Mouse (Mus musculus): Measurements from ENCODE around the gene Lrpap1. TPM values are rescaled to one million over a fixed set of nuclear protein-coding genes. Genes with fewer than 3 reads are reported as not detected.

Gene Lrpap1
- polyA plus RNA-seq, 1 experiment from 2014 or later = 156 TPM

DNA sequence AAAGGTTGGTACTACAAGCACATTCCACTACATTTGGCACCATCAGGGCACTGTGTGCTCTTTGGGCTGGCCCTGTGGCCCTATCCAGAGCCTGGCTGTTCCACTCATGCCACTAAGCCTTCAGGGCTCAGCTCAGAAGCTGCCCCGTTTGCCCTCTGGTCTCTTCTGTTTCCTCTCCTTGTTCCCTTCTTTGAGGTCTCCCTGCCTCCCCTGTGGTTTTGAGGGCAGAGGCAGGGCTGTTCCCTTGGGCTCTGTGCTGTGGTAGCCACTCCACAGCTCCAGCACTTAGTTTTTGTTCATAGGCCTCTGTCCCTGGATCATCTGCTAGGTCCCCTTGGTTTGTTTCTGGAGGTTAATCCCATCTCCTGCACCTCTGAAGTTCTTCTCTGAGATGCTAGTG lies 37.3 kb upstream of the Lrpap1 start:
- Histone ChIP-seq H3K4me2 (ENCODE audit: low read depth, low read length) (no peak overlapping the region), H3K27me3 (ENCODE audit: control insufficient read depth, insufficient read depth, low read length) (no peaks in the 10 kb centered on the region), H3K4me3 (replicated peaks; ENCODE audit: low read length) (no peak overlapping the region), H3K9ac (ENCODE audit: low read length) (no peak overlapping the region), H3K27ac (ENCODE audit: low read length) (no peak overlapping the region), H3K4me1 (ENCODE audit: control insufficient read depth, insufficient read depth, low read length) (peaks cover 6% of the 10 kb centered on the region; the same call in 1 of the 2 replicates), H3K9me3 (replicated peaks; ENCODE audit: control insufficient read depth, low read length) (no peaks in the 10 kb centered on the region), H3K36me3 (ENCODE audit: control insufficient read depth, insufficient read depth, low read length) (no peaks in the 10 kb centered on the region)
- ATAC-seq (ENCODE audit: insufficient read depth, low FRiP score) = no peak
- whole genome bisulfite sequencing = 48% methylated on average over 1 of the region's 1 CpGs

DNA sequence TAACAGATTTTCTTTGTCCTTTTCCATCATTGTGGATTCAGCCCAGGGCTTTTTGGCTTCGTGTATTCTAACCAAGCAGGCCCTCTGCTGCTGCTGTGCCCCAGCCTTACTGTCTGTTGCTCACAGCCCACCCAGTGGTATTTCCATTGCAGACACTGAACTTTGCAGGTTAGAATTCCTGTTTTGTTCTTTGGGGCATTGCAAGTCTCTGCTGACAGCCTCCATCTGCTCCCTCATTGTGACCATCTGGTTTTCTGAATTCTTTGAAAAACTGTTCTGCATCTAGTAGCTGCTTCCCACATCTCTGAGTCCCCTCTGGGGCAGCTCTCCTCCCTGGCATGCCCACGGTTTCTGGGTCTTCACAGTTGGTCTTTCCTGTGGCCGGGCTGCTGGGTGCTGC lies 35.8 kb upstream of the Lrpap1 start:
- Histone ChIP-seq H3K27ac (ENCODE audit: low read length) (no peak overlapping the region), H3K27me3 (ENCODE audit: control insufficient read depth, insufficient read depth, low read length) (no peaks in the 10 kb centered on the region), H3K9ac (ENCODE audit: low read length) (no peak overlapping the region), H3K36me3 (ENCODE audit: control insufficient read depth, insufficient read depth, low read length) (no peaks in the 10 kb centered on the region), H3K4me2 (ENCODE audit: low read depth, low read length) (no peak overlapping the region), H3K4me1 (ENCODE audit: control insufficient read depth, insufficient read depth, low read length) (no peaks in the 10 kb centered on the region), H3K9me3 (replicated peaks; ENCODE audit: control insufficient read depth, low read length) (no peaks in the 10 kb centered on the region), H3K4me3 (replicated peaks; ENCODE audit: low read length) (no peak overlapping the region)
- WGBS = 28% methylated on average over 3 of the region's 3 CpGs
- no peak for ATAC-seq (ENCODE audit: insufficient read depth, low FRiP score)

DNA sequence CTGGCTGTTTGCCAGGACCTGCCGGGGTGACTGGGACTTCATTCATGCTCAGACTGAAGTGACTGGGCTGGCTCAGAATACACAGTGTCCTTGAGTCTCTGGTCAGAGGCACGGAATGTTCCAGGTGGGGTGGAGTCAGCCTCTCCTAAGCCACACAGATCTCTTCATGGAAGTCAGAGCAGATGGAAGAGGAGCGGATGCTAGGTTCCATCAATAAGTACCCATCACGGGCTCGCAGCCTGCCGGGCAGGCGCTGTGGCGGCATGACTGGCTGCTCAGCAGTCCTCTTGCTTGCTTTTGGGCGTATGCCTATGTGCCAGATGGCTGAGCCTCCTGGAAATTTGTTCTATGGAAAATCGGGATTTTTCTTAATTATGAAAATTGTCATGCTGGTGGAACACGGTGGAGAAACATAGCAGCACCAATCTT lies 32.6 kb upstream of the Lrpap1 start:
- ATAC-seq (ENCODE audit: insufficient read depth, low FRiP score) = peak; percentile 80; the same call in 1 of the 2 replicates
- Histone ChIP-seq H3K4me2 (ENCODE audit: low read depth, low read length) (no peak overlapping the region), H3K4me3 (replicated peaks; ENCODE audit: low read length) (no peak overlapping the region), H3K27me3 (ENCODE audit: control insufficient read depth, insufficient read depth, low read length) (no peaks in the 10 kb centered on the region), H3K9ac (ENCODE audit: low read length) (no peak overlapping the region), H3K9me3 (replicated peaks; ENCODE audit: control insufficient read depth, low read length) (no peaks in the 10 kb centered on the region), H3K4me1 (ENCODE audit: control insufficient read depth, insufficient read depth, low read length) (no peaks in the 10 kb centered on the region), H3K27ac (ENCODE audit: low read length) (no peak overlapping the region), H3K36me3 (ENCODE audit: control insufficient read depth, insufficient read depth, low read length) (no peaks in the 10 kb centered on the region)
- 83% methylated on average over 11 of the region's 11 CpGs for WGBS

DNA sequence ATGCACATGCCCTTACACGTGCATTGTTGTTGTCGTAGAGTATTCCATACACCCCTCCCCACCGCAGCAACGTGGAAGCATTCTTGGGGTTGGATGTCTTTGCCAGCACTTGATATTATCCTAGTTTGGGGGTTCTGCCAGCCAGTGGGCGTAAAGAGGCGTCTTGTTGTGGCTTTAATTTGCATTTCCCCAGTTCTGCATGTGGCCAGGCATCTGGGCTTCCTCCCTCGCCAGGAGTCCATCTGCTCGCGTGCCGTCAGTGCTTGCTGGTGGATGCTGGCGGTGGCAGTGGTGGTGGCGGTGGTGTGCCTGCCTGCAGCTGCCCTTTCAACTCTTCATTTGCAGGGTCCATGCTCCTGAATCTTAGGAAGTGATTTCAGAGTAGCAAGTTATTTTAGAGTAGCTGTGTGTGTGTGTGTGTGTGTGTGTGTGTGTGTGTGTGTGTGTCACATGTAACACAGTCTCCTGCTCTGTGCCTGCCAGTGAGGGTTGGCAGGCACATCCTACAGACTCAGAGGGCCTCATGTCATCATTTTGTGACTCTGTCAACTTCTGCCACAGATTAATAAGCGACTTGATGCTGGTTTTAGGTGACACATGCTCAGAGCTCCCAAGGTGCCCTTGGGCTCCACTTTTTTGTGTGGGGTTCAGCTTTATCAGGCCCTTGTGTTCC lies 32.1 kb upstream of the Lrpap1 start:
- H3K4me2 ChIP-seq (ENCODE audit: low read depth, low read length) = no peak overlapping the region
- ATAC-seq (ENCODE audit: insufficient read depth, low FRiP score) = no peak
- no peaks in the 10 kb centered on the region for H3K36me3 ChIP-seq (ENCODE audit: control insufficient read depth, insufficient read depth, low read length)
- H3K4me3 ChIP-seq (replicated peaks; ENCODE audit: low read length) = no peak overlapping the region
- H3K27ac ChIP-seq (ENCODE audit: low read length) = no peak overlapping the region
- H3K27me3 ChIP-seq (ENCODE audit: control insufficient read depth, insufficient read depth, low read length) = no peaks in the 10 kb centered on the region
- no peaks in the 10 kb centered on the region for H3K9me3 ChIP-seq (replicated peaks; ENCODE audit: control insufficient read depth, low read length)
- WGBS = 71% methylated on average over 13 of the region's 13 CpGs
- no peaks in the 10 kb centered on the region for H3K4me1 ChIP-seq (ENCODE audit: control insufficient read depth, insufficient read depth, low read length)
- H3K9ac ChIP-seq (ENCODE audit: low read length) = no peak overlapping the region

DNA sequence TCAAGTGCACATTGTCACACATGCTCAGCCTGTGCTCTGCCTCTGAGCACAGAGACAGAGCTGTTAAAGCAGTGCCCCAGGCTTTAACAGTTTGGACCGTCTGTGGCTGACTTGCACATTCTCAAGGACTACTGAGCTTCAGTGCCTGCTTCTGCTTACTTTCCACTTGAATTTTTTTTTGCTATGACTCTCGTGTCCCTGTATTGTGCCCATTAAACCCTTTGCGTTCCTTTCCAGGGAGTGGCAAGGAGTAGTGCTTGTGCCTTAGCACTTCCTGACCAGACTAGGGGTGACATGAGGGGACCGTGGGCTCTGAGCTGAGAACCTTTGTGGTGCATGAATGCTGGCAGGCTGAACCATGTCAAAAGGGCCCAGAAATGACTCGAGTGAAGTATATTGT lies 30.3 kb upstream of the Lrpap1 start:
- Histone ChIP-seq H3K27me3 (ENCODE audit: control insufficient read depth, insufficient read depth, low read length) (no peaks in the 10 kb centered on the region), H3K36me3 (ENCODE audit: control insufficient read depth, insufficient read depth, low read length) (no peaks in the 10 kb centered on the region), H3K4me3 (replicated peaks; ENCODE audit: low read length) (no peak overlapping the region), H3K9me3 (replicated peaks; ENCODE audit: control insufficient read depth, low read length) (no peaks in the 10 kb centered on the region), H3K27ac (ENCODE audit: low read length) (no peak overlapping the region), H3K4me2 (ENCODE audit: low read depth, low read length) (no peak overlapping the region), H3K4me1 (ENCODE audit: control insufficient read depth, insufficient read depth, low read length) (no peaks in the 10 kb centered on the region), H3K9ac (ENCODE audit: low read length) (no peak overlapping the region)
- 50% methylated on average over 5 of the region's 5 CpGs for WGBS
- no peak for ATAC-seq (ENCODE audit: insufficient read depth, low FRiP score)

DNA sequence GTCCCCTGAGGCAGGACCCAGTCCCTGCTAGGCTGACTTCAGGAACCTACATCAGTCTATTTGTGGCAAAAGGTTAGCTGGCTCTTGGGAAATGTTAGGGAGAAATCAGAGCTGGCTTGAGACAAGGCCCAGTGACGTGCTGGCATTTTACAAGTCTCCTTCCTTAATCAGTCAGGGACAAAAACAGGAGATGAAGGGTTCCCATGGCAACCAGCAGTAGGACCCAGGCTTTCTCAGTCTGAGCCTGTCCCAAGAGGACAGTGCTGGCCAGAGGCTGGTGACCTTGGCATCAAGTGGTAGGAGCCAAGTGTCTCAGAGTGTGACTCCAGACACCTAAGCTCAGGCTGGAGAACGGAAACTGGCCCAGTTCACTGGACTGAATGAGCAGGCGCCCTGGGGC lies 28.7 kb upstream of the Lrpap1 start:
- no peak overlapping the region for H3K27ac ChIP-seq (ENCODE audit: low read length)
- H3K9me3 ChIP-seq (replicated peaks; ENCODE audit: control insufficient read depth, low read length) = no peaks in the 10 kb centered on the region
- H3K27me3 ChIP-seq (ENCODE audit: control insufficient read depth, insufficient read depth, low read length) = no peaks in the 10 kb centered on the region
- H3K9ac ChIP-seq (ENCODE audit: low read length) = no peak overlapping the region
- WGBS = 81% methylated on average over 3 of the region's 3 CpGs
- no peaks in the 10 kb centered on the region for H3K4me1 ChIP-seq (ENCODE audit: control insufficient read depth, insufficient read depth, low read length)
- no peak overlapping the region for H3K4me3 ChIP-seq (replicated peaks; ENCODE audit: low read length)
- H3K36me3 ChIP-seq (ENCODE audit: control insufficient read depth, insufficient read depth, low read length) = no peaks in the 10 kb centered on the region
- ATAC-seq (ENCODE audit: insufficient read depth, low FRiP score) = no peak
- H3K4me2 ChIP-seq (ENCODE audit: low read depth, low read length) = no peak overlapping the region

DNA sequence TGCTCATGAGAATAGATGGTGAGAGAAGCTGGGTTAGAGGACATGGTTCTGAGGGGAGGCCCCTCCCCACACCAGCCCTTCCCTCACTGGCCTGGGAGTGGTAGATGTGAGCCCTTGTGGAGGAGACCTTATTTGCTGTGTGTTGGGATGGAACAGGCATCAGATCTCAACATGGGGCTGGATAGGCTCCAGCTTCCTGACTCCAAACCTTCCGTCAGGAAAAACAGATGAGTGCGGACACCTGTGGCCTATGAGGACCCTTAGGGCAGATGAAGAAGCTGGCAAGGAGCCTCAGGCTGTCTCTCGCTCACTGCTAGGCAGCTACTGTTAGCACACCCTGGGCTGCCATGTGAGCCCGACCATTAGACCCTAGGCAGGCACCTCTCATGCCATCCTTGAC lies 27.9 kb upstream of the Lrpap1 start:
- Histone ChIP-seq H3K4me2 (ENCODE audit: low read depth, low read length) (no peak overlapping the region), H3K27me3 (ENCODE audit: control insufficient read depth, insufficient read depth, low read length) (no peaks in the 10 kb centered on the region), H3K4me3 (replicated peaks; ENCODE audit: low read length) (no peak overlapping the region), H3K4me1 (ENCODE audit: control insufficient read depth, insufficient read depth, low read length) (no peaks in the 10 kb centered on the region), H3K9ac (ENCODE audit: low read length) (no peak overlapping the region), H3K9me3 (replicated peaks; ENCODE audit: control insufficient read depth, low read length) (no peaks in the 10 kb centered on the region), H3K27ac (ENCODE audit: low read length) (no peak overlapping the region), H3K36me3 (ENCODE audit: control insufficient read depth, insufficient read depth, low read length) (no peaks in the 10 kb centered on the region)
- 80% methylated on average over 4 of the region's 4 CpGs for WGBS
- no peak for ATAC-seq (ENCODE audit: insufficient read depth, low FRiP score)

DNA sequence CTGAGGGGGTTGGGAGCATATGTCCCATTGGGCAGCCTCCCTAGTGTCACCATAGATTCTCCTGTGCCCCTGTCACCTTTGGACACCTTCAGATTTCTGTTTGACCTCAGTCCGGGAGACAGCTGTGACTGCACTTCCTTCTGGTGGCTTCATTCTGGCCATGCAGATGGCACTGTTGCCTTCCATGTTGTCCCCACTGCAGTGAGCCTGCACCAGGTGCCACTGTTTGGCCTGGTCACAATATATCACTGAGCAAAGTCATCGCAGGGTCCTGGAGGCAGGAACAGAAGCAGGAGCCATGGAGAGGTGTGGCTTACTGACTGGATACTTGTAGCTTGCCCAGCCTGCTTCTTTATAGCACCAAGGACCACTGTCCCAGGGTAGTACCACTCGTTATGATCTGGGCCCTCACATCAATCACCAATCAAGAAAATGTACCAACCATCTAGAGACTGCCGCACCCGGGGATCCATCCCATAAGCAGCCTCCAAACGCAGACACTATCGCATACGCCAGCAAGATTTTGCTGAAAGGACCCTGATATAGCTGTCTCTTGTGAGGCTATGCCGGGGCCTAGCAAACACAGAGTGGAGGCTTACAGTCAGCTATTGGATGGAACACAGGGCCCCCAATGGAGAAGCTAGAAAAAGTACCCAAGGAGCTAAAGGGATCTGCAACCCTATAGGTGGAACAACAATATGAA lies 26.9 kb upstream of the Lrpap1 start:
- Histone ChIP-seq H3K27ac (ENCODE audit: low read length) (no peak overlapping the region), H3K4me1 (ENCODE audit: control insufficient read depth, insufficient read depth, low read length) (no peaks in the 10 kb centered on the region), H3K36me3 (ENCODE audit: control insufficient read depth, insufficient read depth, low read length) (no peaks in the 10 kb centered on the region), H3K4me2 (ENCODE audit: low read depth, low read length) (no peak overlapping the region), H3K27me3 (ENCODE audit: control insufficient read depth, insufficient read depth, low read length) (no peaks in the 10 kb centered on the region), H3K9ac (ENCODE audit: low read length) (no peak overlapping the region), H3K4me3 (replicated peaks; ENCODE audit: low read length) (no peak overlapping the region), H3K9me3 (replicated peaks; ENCODE audit: control insufficient read depth, low read length) (no peaks in the 10 kb centered on the region)
- WGBS = 87% methylated on average over 9 of the region's 9 CpGs
- ATAC-seq (ENCODE audit: insufficient read depth, low FRiP score) = no peak

DNA sequence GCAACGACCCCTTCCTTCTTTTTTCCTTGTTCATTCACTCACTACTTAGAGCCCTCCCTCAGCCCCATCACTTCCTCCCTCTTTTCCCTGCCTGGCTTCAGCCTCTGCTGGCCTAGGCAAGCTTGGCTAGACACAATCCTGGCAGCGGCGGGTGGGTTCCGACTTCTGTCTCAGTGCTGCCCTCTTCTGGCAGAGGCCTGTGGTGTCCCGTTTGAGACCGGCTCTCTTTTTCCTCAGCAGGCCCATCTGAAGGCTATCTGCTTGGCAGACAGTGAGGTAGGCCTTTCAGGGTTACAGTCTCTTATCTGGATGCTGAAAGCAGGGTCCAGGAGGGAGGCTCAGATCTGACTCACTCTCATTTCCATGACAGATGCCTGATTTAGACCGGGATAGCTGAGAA lies 26.2 kb upstream of the Lrpap1 start:
- 0 out of 2 replicates have a peak, but pooled peaks have one; percentile 29 for ATAC-seq (ENCODE audit: insufficient read depth, low FRiP score)
- Histone ChIP-seq H3K4me2 (ENCODE audit: low read depth, low read length) (no peak overlapping the region), H3K4me3 (replicated peaks; ENCODE audit: low read length) (no peak overlapping the region), H3K36me3 (ENCODE audit: control insufficient read depth, insufficient read depth, low read length) (no peaks in the 10 kb centered on the region), H3K4me1 (ENCODE audit: control insufficient read depth, insufficient read depth, low read length) (no peaks in the 10 kb centered on the region), H3K27ac (ENCODE audit: low read length) (no peak overlapping the region), H3K9ac (ENCODE audit: low read length) (no peak overlapping the region), H3K27me3 (ENCODE audit: control insufficient read depth, insufficient read depth, low read length) (no peaks in the 10 kb centered on the region), H3K9me3 (replicated peaks; ENCODE audit: control insufficient read depth, low read length) (no peaks in the 10 kb centered on the region)
- 9% methylated on average over 7 of the region's 7 CpGs for WGBS
